21 mouse cellular contexts compared by ENCODE assay signal in genomic region chr3:38783051-38783450, GRCm38 (mm10).
A peak's percentile ranks its signal among the peaks of the same experiment; 100 is the strongest.
DNase-seq lines count a peak whose midpoint lies in the region; ATAC-seq lines count a peak whose summit lies in the region.
"Had no signal": no experiment of that assay in that cellular context is flagged by ENCODE, and none has a peak within 500 bp of the region (broad histone marks: within the 10 kb centered on the region; RNA-seq: fewer than 3 reads in every experiment).

No protein-coding gene starts in this region.

- H3K4me1 ChIP-seq in hindbrain, embryonic 14.5 days (replicated peaks; ENCODE audit: control insufficient read depth, insufficient read depth, low read length) = no peaks in the 10 kb centered on the region
- H3K4me1 ChIP-seq in hindbrain, embryonic 16.5 days (ENCODE audit: control insufficient read depth, insufficient read depth, low read depth, low read length) = no peaks in the 10 kb centered on the region
- no peaks in the 10 kb centered on the region for H3K4me1 ChIP-seq in midbrain, embryonic 15.5 days
- H3K4me1 ChIP-seq: forebrain, embryonic 15.5 days; heart, embryonic 15.5 days; hindbrain, embryonic 10.5 days; intestine, embryonic 15.5 days had no signal

- 0 out of 2 replicates have a peak overlapping the region, but pooled peaks have one; percentile 16 for H3K9ac ChIP-seq in hindbrain, embryonic 14.5 days
- no peak overlapping the region for H3K9ac ChIP-seq in hindbrain, embryonic 16.5 days (ENCODE audit: low read depth, low read length)
- H3K9ac ChIP-seq in midbrain, embryonic 15.5 days = no peak overlapping the region
- H3K9ac ChIP-seq: forebrain, embryonic 15.5 days; heart, embryonic 15.5 days; intestine, embryonic 15.5 days had no signal

- H3K27ac ChIP-seq in hindbrain, embryonic 14.5 days = 0 out of 2 replicates have a peak overlapping the region, but pooled peaks have one; percentile 26
- H3K27ac ChIP-seq in hindbrain, embryonic 16.5 days (ENCODE audit: low read depth, low read length) = no peak overlapping the region
- H3K27ac ChIP-seq in midbrain, embryonic 15.5 days = peak overlapping the region; percentile 23
- H3K27ac ChIP-seq: forebrain, embryonic 15.5 days; heart, adult 2 months; heart, embryonic 15.5 days; hindbrain, embryonic 10.5 days; intestine, embryonic 15.5 days had no signal

- no peaks in the 10 kb centered on the region for H3K27me3 ChIP-seq in hindbrain, embryonic 14.5 days (ENCODE audit: control insufficient read depth, insufficient read depth, low read length)
- no peaks in the 10 kb centered on the region for H3K27me3 ChIP-seq in hindbrain, embryonic 16.5 days (replicated peaks; ENCODE audit: control insufficient read depth, insufficient read depth, low read length)
- no peaks in the 10 kb centered on the region for H3K27me3 ChIP-seq in midbrain, embryonic 15.5 days (replicated peaks)
- H3K27me3 ChIP-seq: forebrain, embryonic 15.5 days; heart, embryonic 15.5 days; intestine, embryonic 15.5 days had no signal

- DNase-seq in hindbrain, embryonic 14.5 days (ENCODE audit: low spot score) = no peak
- DNase-seq in 3T3-L1 (ENCODE audit: low read depth, low spot score) (peak; percentile 67), liver (no peak)
- peak; percentile 6 for DNase-seq in Muller cell, postnatal 12 days (ENCODE audit: inconsistent ontology term)
- DNase-seq: adrenal gland, postnatal 10 days; B cell, adult 2 months; cerebellum, adult 11-12 months; cerebellum, adult 9-10 months; cerebellum, postnatal 25 days; gastrocnemius, postnatal 10 days; heart, adult 2 months; heart, postnatal 14 days had no signal

- no peak overlapping the region for H3K4me2 ChIP-seq in hindbrain, embryonic 14.5 days (replicated peaks)
- H3K4me2 ChIP-seq in hindbrain, embryonic 16.5 days (ENCODE audit: low read length) = no peak overlapping the region
- H3K4me2 ChIP-seq in midbrain, embryonic 15.5 days = no peak overlapping the region
- H3K4me2 ChIP-seq: forebrain, embryonic 15.5 days; heart, embryonic 11.5 days; heart, embryonic 15.5 days; intestine, embryonic 15.5 days had no signal

- H3K36me3 ChIP-seq in hindbrain, embryonic 14.5 days (replicated peaks; ENCODE audit: control insufficient read depth, insufficient read depth) = no peaks in the 10 kb centered on the region
- no peaks in the 10 kb centered on the region for H3K36me3 ChIP-seq in hindbrain, embryonic 16.5 days (ENCODE audit: control insufficient read depth, insufficient read depth, low read length)
- no peaks in the 10 kb centered on the region for H3K36me3 ChIP-seq in midbrain, embryonic 15.5 days (replicated peaks)
- H3K36me3 ChIP-seq: forebrain, embryonic 15.5 days; G1E; heart, embryonic 15.5 days; hindbrain, embryonic 10.5 days; intestine, embryonic 15.5 days had no signal

- no peaks in the 10 kb centered on the region for H3K9me3 ChIP-seq in hindbrain, embryonic 14.5 days (ENCODE audit: control insufficient read depth, low read length)
- no peaks in the 10 kb centered on the region for H3K9me3 ChIP-seq in hindbrain, embryonic 16.5 days (ENCODE audit: control insufficient read depth, low read length)
- no peaks in the 10 kb centered on the region for H3K9me3 ChIP-seq in midbrain, embryonic 15.5 days
- H3K9me3 ChIP-seq: forebrain, embryonic 15.5 days; G1E; heart, embryonic 15.5 days; hindbrain, embryonic 10.5 days; intestine, embryonic 15.5 days had no signal

- no peak overlapping the region for H3K4me3 ChIP-seq in hindbrain, embryonic 14.5 days (replicated peaks; ENCODE audit: low read length)
- no peak overlapping the region for H3K4me3 ChIP-seq in hindbrain, embryonic 16.5 days (ENCODE audit: low read length)
- H3K4me3 ChIP-seq in midbrain, embryonic 15.5 days = no peak overlapping the region
- H3K4me3 ChIP-seq: forebrain, embryonic 15.5 days; heart, adult 2 months; heart, embryonic 15.5 days; hindbrain, embryonic 10.5 days; intestine, embryonic 15.5 days had no signal

- no peak for ATAC-seq in hindbrain, embryonic 14.5 days (ENCODE audit: low FRiP score)
- no peak for ATAC-seq in hindbrain, embryonic 16.5 days
- no peak for ATAC-seq in midbrain, embryonic 15.5 days (replicated peaks)
- ATAC-seq: CD4-positive, CD25-positive, alpha-beta regulatory T cell, adult 4 months; forebrain, embryonic 15.5 days; intestine, embryonic 15.5 days had no signal

- WGBS in hindbrain, embryonic 14.5 days = 47% methylated on average over 3 of the region's 3 CpGs
- WGBS in hindbrain, embryonic 16.5 days = 43% methylated on average over 3 of the region's 3 CpGs
- WGBS in midbrain, embryonic 15.5 days = 22% methylated on average over 3 of the region's 3 CpGs

Comparison
In these comparisons a context has a peak if more than half of its experiments do, and no peak if none do; other contexts are left out.
1. DNase-seq: peak in 3T3-L1 (single experiment) and Muller cell, postnatal 12 days (single experiment); none in hindbrain, embryonic 14.5 days (single experiment) and liver (single experiment).